Mouse (Mus musculus) kidney, adult 2 months (tissue): Measurements from ENCODE around the gene Retreg3. TPM values are rescaled to one million over a fixed set of nuclear protein-coding genes. Genes with fewer than 3 reads are reported as not detected.
"Not testable (repeated sequence)": the region's sequence is repeated elsewhere in the genome, so short reads cannot be mapped to it uniquely, and the experiment has no call there.

Experiments
- DNase-seq: peaks from one replicate; pipeline ENCODE4 v3.0.0; 2021
- H3K27ac ChIP-seq: fragments of 200-500 bp; 2 replicates; pipeline ENCODE4 v1.5.1; 2012; ENCODE audit warnings: low read depth, low read length, control low read depth, inconsistent platforms; ENCODE audit not compliant: insufficient read depth
- H3K27me3 ChIP-seq: fragments of 200-500 bp; replicated peaks from 2 replicates; pipeline ENCODE4 v1.6.1; 2012; ENCODE audit warnings: mild to moderate bottlenecking, moderate library complexity, low read length, inconsistent platforms; ENCODE audit not compliant: control insufficient read depth, insufficient read depth
- H3K36me3 ChIP-seq: fragments of 200-500 bp; 2 replicates; pipeline ENCODE4 v1.6.1; 2012; ENCODE audit warnings: mild to moderate bottlenecking, moderate library complexity, low read length, inconsistent platforms; ENCODE audit not compliant: control insufficient read depth, insufficient read depth
- H3K4me1 ChIP-seq: fragments of 200-500 bp; 2 replicates; pipeline ENCODE4 v1.6.1; 2011; ENCODE audit warnings: low read length; ENCODE audit not compliant: control insufficient read depth, insufficient read depth
- H3K4me3 ChIP-seq: fragments of 200-500 bp; 2 replicates; pipeline ENCODE4 v1.5.1; 2011; ENCODE audit warnings: mild to moderate bottlenecking, low read depth, low read length, control low read depth; ENCODE audit not compliant: insufficient read depth
- CTCF ChIP-seq: fragments of 200-500 bp; conservative IDR thresholded peaks from 2 replicates; pipeline ENCODE4 v1.5.1; 2011; ENCODE audit warnings: low read depth, mild to moderate bottlenecking, control low read depth, low read length, moderate library complexity, mixed read lengths; ENCODE audit not compliant: insufficient read depth, insufficient read length
- POLR2A ChIP-seq: fragments of 200-500 bp; IDR thresholded peaks from one replicate; pipeline ENCODE4 v1.6.1; 2011; ENCODE audit warnings: low read depth, low read length, control low read depth
- WGBS: fragments of 180-500 bp; shearing (Covaris S2); methylation state at CpG from one replicate; pipeline ENCODE4 v1.1.7; 2018; 5-methylcytosine and 5-hydroxymethylcytosine counted together
- polyA plus RNA-seq: library from polyadenylated mRNA; depleted of rRNA; stranded (reverse); fragments of >200 nt; gene quantifications from 2 replicates; pipeline ENCODE4 v1.2.3, GENCODE M21; 2012

The Retreg3 gene
- polyA plus RNA-seq, 1 experiment, result 60.0 TPM

GRCm38 (mm10) chr11:101127075-101127474 is 7.4 kb upstream of the Retreg3 start:
- Histone ChIP-seq H3K4me1 (no peaks in the 10 kb centered on the region), H3K27ac (no peak overlapping the region), H3K27me3 (no peaks in the 10 kb centered on the region), H3K36me3 (no peaks in the 10 kb centered on the region), H3K4me3 (no peak overlapping the region)
- TF ChIP-seq CTCF (peak; percentile 23; the same call in 1 of the 2 replicates), POLR2A (no peak)
- 100% methylated on average over 1 of the region's 1 CpGs for WGBS
- DNase-seq, result no peak

DNA sequence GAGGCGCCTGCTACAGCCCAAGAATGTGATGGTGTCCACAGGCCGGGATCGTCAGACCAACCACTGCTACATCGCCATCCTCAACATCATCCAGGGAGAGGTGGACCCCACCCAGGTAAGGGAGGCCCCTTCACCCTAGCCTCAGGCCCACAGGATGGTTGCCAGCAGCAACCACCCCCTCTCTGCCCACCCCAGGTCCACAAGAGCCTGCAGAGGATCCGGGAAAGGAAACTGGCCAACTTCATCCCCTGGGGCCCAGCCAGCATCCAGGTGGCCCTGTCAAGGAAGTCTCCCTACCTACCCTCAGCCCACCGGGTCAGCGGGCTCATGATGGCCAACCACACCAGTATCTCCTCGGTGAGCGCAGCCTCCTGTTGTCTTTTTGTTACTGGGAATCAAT is 5.3 kb upstream of the Retreg3 start:
- not testable (repeated sequence) for H3K4me3 ChIP-seq, DNase-seq, H3K27ac ChIP-seq, H3K36me3 ChIP-seq, H3K4me1 ChIP-seq, H3K27me3 ChIP-seq
- WGBS, result 93% methylated on average over 9 of the region's 9 CpGs

- not testable (repeated sequence) for H3K36me3 ChIP-seq, H3K27me3 ChIP-seq, H3K4me1 ChIP-seq, H3K27ac ChIP-seq, DNase-seq, H3K4me3 ChIP-seq
- 95% methylated on average over 8 of the region's 8 CpGs for WGBS
Observed at GRCm38 (mm10) chr11:101124494-101124893, 4.8 kb upstream of the Retreg3 start.

- Histone ChIP-seq H3K4me3 (peak overlapping the region; percentile 75), H3K27ac (peak overlapping the region; percentile 65), H3K27me3 (no peaks in the 10 kb centered on the region), H3K4me1 (peaks cover 8% of the 10 kb centered on the region; the same call in 1 of the 2 replicates), H3K36me3 (no peaks in the 10 kb centered on the region)
- no peak for TF ChIP-seq CTCF
- no peak for TF ChIP-seq POLR2A
- 21% methylated on average over 19 of the region's 19 CpGs for WGBS
- DNase-seq, result no peak
Observed at GRCm38 (mm10) chr11:101120545-101121188, 974 bp upstream of the Retreg3 start.

GRCm38 (mm10) chr11:101119131-101119760 is 447 bp downstream of the Retreg3 start:
- DNase-seq, result no peak
- TF ChIP-seq CTCF, result no peak
- no peak for TF ChIP-seq POLR2A
- under 1% methylated on average over 39 of the region's 39 CpGs for WGBS

DNA sequence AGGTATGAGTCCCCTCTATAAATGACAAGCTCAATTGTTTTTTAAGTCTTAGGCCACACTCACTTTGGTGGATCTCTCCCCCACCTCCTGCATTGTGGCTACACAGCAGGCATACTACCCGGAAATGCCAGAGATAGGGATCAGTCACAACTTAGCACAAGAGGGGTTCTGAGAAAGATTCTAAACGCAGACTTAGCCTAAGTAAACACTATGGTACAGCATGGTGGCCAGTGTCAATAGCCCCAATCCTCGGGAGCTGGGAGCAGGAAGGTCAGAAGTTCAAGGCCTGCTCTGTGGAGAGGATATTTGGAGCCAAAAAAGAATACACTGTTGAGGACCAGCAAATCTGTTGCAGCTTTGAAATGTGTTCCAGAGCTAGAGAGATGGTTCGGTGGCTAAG is 1.6 kb downstream of the Retreg3 start:
- no peaks in the 10 kb centered on the region for H3K27me3 ChIP-seq
- no peak overlapping the region for H3K27ac ChIP-seq
- no peaks in the 10 kb centered on the region for H3K36me3 ChIP-seq
- H3K4me1 ChIP-seq, result peaks cover 8% of the 10 kb centered on the region; the same call in 1 of the 2 replicates
- 14% methylated on average over 4 of the region's 4 CpGs for WGBS
- H3K4me3 ChIP-seq, result no peak overlapping the region
- TF ChIP-seq POLR2A (no peak), CTCF (no peak)
- DNase-seq, result no peak

More at GRCm38 (mm10) chr11:101119131-101119760, 447 bp downstream of the Retreg3 start:
- Histone ChIP-seq H3K27me3 (no peaks in the 10 kb centered on the region), H3K4me3 (peak overlapping the region; percentile 72), H3K27ac (peak overlapping the region; percentile 57), H3K4me1 (peaks cover 8% of the 10 kb centered on the region; the same call in 1 of the 2 replicates), H3K36me3 (no peaks in the 10 kb centered on the region)

- Histone ChIP-seq H3K4me1 (peaks cover 8% of the 10 kb centered on the region; the same call in 1 of the 2 replicates), H3K36me3 (no peaks in the 10 kb centered on the region), H3K27me3 (no peaks in the 10 kb centered on the region), H3K4me3 (no peak overlapping the region), H3K27ac (no peak overlapping the region)
- no peak for TF ChIP-seq CTCF
- no peak for DNase-seq
- WGBS, result 37% methylated on average over 2 of the region's 2 CpGs
Observed at GRCm38 (mm10) chr11:101115564-101115963, 4.1 kb downstream of the Retreg3 start.
